Mouse (Mus musculus): Measurements from ENCODE around the gene Gm10282.

DNA sequence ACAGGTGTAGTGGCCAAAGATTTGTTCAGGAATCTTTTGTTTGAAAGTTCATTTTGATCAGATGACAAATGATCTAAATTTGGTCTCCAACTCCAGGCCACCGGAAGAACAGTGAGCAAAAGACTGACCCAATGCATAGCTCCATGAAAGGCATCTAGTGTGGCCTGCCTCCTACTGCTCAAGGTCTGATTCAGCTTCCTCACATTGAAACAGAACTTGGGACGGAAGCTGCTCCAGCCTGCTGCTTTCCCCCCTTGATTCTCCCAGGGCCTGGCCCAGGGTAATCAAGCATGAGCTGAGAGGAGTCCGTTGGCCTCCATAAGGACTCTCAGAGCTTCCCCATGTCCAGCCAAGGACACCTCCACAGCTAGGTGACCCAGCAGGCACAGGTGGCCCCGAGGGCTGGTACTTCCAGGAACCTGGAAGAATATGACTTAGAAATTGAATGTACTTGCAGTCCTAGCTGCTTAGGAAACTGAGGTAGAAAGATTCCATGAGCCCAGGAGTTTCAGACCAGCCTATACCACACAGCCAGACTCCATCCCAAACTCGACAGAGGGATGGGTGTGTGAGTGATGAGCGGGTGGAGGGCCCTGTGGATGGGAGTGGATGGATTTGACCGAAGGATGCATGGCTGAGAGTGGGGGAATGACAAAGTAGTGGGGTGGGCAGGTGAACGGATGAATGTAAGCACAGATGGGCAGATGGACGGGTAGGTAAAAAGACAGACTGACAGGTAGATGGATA lies 4.2 kb downstream of the Gm10282 start:
- TF ChIP-seq POLR2AphosphoS5 (IDR thresholded peaks at IDR 0.05; ENCODE audit: borderline replicate concordance, low read depth, low read length) (no peak), UBTF (IDR thresholded peaks at IDR 0.05; ENCODE audit: borderline replicate concordance, insufficient read depth, low read depth, low read length) (no peak), MEF2A (IDR thresholded peaks at IDR 0.05; ENCODE audit: extremely low read depth, insufficient replicate concordance, low read depth, low read length, poor library complexity, severe bottlenecking) (no peak), CTCF (IDR thresholded peaks at IDR 0.05 in 2 of 3, conservative IDR thresholded peaks at IDR 0.05 in 1 of 3; ENCODE audit: control insufficient read depth in 1 of 3, insufficient read depth in 1 of 3, low read depth in 2 of 3, low read length in 3 of 3, poor library complexity in 1 of 3, severe bottlenecking in 1 of 3) (no peak)
